Mouse (Mus musculus) spleen, postnatal 10 days (tissue): ENCODE data around the gene 2310022A10Rik.
"Not testable (repeated sequence)": the region's sequence is repeated elsewhere in the genome, so short reads cannot be mapped to it uniquely, and the experiment has no call there.

Source experiments
- DNase-seq, 2 experiments: peaks; one replicate each; pipeline ENCODE4 v3.0.0; 2021 to 2022; ENCODE audit warnings: low spot score in 2 of 2

Gene 2310022A10Rik

DNA sequence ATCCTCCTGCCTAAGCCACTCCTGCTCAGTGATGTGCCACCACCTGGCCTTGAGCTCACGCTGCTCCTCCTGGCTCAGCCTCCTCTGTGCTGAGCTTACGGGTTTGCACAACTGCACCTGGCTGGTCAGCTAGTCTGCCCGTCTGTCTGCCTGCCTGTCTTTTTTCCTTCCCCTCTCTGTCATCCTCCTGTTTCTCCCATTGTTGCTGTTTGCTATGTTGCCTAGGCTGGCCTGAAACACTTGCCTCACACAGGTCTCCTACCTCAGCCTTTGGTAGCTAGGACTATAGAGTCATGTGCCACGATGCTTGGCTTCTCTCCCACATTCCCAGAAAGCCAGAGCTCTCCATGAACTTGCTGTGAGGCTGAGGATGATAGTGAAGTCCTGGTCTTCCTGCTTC is 59.9 kb downstream of the 2310022A10Rik start:
- DNase-seq = no peak

GRCm38 (mm10) chr7:27613751-27614499 is 60.9 kb downstream of the 2310022A10Rik start:
- no peak for DNase-seq

DNA sequence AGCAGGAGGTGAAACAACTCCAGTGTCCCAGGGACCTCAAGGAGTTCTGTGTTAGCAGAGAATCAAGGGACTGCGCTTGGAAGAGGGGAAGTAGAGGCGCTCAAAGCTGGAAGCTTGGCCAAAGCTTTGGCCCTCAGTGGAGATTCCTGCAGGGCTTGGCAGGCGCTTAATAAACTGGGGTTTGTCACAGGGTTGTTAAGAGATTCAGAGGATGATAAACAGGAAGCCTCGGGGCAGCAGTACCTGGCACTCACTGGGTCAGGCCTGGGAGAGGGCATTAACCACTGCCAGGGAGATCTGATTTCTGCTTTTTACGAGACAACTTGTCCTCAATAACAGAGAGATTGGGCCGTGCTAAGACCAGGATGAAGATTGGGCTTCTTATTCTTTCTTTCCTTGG is 68.0 kb downstream of the 2310022A10Rik start:
- no peak for DNase-seq

GRCm38 (mm10) chr7:27622234-27622633 is 69.2 kb downstream of the 2310022A10Rik start:
- no peak for DNase-seq

DNA sequence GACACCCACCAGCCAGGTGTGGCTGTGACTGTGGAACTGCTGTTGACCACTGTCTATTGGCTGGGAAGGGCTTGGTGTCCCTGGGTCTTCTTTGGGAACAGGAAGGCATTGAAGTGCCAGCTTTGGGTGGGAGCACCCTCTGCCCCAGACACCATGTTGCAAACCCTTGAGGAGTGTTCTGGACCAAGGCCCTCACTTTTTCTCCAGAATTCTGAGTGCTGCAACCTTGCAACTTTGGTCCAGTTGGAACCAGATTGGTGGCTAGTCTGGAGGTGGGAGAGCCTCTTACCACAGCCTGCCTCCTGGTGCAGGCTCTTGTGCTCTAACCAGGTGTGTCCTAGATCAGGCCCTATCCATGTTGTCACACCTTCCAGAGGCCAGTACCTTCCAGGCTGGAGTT is 71.9 kb downstream of the 2310022A10Rik start:
- no peak for DNase-seq

DNA sequence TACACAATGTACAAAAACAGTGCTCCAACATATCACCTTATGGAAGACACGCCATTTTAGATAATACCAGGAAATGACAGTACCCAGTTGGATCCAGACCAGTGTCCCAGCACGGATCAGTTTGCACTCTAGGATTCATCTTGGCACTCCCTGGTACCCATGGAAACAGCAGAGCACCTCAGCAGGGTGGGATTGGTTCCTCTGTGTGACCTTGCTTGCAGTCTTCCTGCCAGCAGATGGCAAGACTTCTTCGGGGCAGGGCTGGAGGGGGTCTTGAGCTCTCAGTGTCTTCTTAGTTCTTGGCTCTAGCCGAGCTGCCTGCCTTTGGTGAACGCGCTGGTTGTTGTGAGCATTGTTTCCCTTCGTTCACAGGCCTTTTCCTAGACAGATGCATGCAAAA is 74.7 kb downstream of the 2310022A10Rik start:
- no peak for DNase-seq

DNA sequence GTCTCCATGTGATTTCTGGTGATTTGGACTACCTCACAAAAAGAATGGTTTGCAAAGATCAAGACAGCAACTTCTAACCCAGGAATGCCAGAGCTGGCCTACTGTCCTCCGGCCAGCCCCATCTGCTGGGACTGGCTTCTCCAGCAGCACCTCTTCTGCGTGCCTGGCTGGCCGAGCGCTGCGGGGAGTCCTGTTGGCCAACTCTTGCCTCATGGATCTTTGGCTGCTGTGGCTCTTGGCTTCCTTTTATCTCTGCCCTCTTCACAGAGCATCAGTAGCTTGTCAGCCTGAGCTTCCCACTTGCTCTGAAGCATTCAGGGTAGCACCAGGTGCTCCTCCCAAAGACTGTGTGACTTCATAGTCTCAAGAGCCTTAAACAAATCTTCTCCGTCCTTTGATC is 75.2 kb downstream of the 2310022A10Rik start:
- no peak for DNase-seq

DNA sequence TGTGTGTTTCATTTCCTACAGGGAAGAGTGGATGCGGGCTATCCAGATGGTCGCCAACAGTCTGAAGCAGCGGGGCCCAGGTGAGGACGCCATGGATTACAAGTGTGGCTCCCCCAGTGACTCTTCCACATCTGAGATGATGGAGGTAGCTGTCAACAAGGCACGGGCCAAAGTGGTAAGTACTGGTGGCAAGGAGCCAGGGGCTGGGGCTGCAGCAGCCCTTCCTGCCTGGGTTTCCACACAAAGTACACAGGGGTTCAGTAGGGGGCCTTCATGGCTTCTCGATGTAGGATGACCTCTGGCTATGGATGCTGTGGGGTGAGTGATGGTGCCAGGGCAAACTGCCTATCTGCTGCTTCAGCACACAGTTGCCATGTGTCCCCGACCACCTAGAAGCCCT is 75.8 kb downstream of the 2310022A10Rik start:
- not testable (repeated sequence) for DNase-seq

- no peak for DNase-seq
Measured at GRCm38 (mm10) chr7:27631439-27631838, 78.4 kb downstream of the 2310022A10Rik start.
